Mouse (Mus musculus) urinary bladder, postnatal 14 days (tissue): Measurements from ENCODE around the gene Fdps.
"Not testable (repeated sequence)": the region's sequence is repeated elsewhere in the genome, so short reads cannot be mapped to it uniquely, and the experiment has no call there.

ENCODE experiments used
- DNase-seq: peaks from one replicate; pipeline ENCODE4 v3.0.0; 2021; ENCODE audit warnings: low spot score

The Fdps gene

GRCm38 (mm10) chr3:89102495-89103290 is 934 bp upstream of the Fdps start:
- no peak for DNase-seq

- DNase-seq, result no peak
Measured at GRCm38 (mm10) chr3:89101459-89101811, 324 bp downstream of the Fdps start.

DNA sequence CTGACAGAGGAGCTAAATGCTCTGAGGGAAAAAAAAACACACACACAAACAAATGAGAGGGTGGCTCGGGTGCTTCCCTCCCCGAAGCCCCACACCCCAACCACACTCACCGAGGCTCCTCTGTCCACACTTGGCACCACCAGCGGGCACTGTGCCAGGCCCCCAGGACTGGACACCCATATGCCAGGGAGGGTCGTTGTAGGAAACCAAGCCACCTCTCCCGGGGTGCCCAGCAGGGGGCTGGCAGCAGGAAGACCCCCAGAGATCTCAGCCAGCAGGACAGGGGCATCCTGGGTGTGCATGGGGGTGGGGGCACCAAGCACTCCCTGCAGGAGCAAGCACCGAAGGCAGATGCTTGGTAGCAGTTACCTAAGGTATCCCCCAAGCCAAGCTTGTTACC is 948 bp downstream of the Fdps start, which contains the start of gene Gm43738:
Gene Gm43738, minus strand, starts transcription at position 289 of the 400 bp plus-strand sequence.
- no peak for DNase-seq

DNA sequence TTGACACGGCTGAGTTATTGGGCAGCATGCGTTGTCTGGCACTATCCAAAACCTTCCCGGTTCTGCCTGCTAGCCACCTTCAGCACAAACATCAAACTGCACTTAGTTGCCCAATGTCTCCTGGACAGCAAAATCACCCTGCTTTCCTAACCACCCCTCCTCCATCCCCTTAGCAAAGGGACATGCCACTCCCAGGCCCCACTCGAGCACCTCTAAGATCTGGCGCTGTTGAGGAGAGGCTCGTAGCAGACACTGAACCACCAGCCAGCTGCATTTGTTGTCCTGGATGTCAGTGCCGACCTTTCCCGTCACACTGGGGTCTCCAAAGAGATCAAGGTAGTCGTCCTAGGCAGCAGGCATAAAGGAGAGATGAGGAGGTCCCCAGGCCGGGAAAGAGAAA is 7.7 kb downstream of the Fdps start:
- no peak for DNase-seq

GRCm38 (mm10) chr3:89093175-89093574 is 8.6 kb downstream of the Fdps start, which contains the start of gene Rusc1:
Gene Rusc1 (minus strand): TSS chr3:89093311.
- DNase-seq, result peak; percentile 84

DNA sequence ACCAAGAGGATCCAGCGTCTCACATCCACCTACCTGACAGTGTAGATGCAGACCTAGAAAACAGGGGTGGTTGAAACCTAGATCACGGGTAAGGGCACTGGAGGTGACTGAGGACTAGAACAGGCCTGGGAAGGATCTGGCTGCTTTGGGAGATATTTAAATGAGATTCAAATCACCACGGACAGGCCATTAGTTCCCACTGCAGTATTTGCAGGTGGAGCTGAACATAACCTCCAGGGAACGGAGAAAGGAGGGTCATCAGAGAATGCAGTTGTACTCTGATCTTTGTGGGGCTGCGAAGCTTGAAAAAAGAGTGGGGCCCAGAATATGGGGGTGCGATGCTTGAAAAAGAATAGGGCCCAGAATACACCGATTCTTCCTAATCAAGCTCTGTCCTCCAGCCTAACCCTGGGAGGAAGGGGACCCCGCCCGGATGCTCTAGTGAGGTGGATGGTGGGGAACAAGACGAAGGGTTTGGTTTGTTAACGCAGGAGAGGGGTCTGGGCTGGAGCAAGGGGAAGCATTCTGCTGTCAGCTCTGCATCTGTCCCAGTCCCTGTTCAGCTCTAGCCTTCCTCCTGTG is 9.2 kb downstream of the Fdps start:
- DNase-seq, result no peak

GRCm38 (mm10) chr3:89091811-89092508 is 9.8 kb downstream of the Fdps start:
- no peak for DNase-seq

DNA sequence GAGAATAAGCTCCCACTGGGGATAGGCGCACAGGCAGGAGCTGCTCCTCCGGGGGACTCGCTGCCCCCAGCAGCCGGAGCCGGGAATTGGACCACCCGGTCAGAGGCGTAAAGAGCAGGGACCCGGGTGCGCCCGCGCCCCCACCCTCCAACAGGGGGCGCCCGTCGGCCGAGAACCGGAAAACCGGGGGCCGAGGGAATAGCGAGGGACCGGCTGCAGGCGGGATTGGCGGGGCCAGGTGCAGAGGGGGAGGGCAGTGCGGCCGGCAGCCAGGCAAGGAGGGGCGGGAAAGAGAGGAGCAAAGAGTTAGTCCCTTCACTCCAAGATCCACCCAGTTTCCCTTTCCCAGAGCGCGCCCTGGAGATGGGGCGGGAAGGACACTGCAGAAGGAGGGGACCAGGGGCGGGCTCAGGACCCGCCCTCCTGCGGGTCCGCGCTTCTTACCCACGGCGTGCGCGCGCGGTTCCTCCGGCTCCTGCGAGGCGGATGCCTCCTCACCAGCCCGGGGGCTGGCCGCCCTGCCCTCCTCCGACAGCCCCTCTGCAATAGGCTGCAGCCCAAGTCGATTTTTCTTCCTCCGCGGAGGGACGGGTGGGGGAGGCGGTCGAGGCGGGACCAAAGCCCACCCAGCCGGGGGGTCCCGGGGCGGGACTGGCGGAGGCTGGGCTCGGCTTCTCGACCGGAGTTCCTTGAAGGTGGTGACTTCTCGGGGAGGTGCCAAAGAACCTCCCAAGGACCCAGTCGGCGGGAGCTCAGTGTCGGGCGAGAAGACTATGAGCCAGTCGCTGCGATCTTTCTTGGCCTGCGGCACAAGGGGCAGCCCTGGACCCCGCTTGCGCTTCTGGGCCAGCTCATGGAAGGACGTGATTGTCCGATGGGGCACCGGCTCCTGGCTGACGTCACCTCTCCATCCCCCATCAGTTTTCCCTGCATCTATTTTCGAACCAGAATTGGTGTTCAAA is 10.8 kb downstream of the Fdps start:
- peak; percentile 82 for DNase-seq

- peak; percentile 86 for DNase-seq
Measured at GRCm38 (mm10) chr3:89089882-89090591, 11.7 kb downstream of the Fdps start.

- no peak for DNase-seq
Measured at GRCm38 (mm10) chr3:89088974-89089373, 12.8 kb downstream of the Fdps start.

GRCm38 (mm10) chr3:89087338-89088110 is 14.2 kb downstream of the Fdps start:
- peak; percentile 90 for DNase-seq

GRCm38 (mm10) chr3:89084654-89085190 is 17.0 kb downstream of the Fdps start:
- DNase-seq, result no peak

DNA sequence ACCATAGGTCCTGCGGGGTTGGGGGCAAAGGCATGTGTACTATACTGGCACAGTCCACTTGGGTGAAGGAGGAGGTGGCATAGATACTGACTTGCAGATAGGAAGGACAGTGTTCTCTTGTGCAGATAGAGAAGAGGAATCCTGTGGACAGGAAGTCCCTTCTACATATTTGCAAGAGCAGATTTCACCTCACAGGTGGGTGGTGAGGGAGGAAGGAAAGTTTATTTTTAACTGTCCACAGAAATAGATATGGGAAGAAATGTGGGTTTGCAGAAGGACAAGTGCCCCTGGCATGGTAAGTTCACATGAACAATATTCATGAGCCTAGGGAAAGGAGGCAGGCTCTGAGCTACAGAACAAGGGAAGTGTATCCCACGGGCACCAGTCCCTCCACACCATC is 17.6 kb downstream of the Fdps start:
- no peak for DNase-seq

DNA sequence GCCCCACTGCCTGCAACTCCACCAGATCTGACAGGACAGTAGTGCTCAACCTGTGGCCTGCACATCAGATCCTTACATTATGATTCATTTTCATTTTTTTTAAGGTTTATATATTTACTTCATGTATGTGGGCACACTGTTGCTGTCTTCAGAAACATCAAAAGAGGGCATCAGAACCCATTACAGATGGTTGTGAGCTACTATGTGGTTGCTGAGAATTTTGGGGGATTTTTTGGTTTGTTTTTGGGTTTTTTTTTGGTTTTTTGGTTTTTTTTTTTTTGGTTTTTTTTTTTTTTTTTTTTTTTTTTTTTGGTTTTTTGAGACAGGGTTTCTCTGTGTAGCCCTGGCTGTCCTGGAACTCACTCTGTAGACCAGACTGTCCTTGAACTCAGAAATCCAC is 19.5 kb downstream of the Fdps start:
- not testable (repeated sequence) for DNase-seq

DNA sequence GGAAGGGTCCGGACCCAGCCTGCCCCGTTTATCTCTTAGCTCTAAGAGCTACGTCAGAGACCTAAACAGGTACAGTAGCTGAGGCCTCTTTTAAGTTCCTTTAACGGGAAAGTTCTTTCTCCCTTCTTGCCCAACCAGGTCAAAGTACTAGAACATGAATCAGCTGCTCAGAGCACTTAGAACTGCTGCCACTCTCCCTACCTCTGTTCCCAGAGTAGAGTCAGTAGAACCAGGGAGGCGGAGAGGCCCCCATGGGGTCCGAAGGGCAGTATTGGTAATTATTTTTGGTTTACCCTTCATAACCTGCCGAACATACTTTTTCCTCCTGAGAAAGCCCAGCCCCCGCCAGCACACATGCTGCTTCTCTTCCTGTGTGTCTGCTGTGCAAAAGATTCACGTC is 24.4 kb downstream of the Fdps start:
- DNase-seq, result no peak

DNA sequence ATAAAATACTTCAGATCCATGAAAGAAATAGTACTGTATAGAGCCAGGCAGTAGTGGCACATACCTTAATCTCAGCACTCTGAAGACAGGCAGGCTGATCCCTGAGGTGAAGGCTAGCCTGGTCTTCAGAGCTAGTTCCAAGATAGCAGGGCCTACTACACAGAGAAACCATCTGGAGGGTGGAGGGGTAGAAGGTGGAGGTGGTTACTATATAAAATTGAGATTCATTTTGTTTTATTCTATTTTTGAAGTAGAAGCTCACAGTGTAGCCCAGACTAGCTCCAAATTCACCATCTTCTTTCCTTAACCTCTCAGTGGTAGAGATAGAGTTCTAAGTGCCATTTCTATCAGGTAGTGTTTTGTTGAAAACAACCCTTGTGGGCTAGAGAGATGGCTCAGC is 34.5 kb downstream of the Fdps start:
- DNase-seq, result no peak

DNA sequence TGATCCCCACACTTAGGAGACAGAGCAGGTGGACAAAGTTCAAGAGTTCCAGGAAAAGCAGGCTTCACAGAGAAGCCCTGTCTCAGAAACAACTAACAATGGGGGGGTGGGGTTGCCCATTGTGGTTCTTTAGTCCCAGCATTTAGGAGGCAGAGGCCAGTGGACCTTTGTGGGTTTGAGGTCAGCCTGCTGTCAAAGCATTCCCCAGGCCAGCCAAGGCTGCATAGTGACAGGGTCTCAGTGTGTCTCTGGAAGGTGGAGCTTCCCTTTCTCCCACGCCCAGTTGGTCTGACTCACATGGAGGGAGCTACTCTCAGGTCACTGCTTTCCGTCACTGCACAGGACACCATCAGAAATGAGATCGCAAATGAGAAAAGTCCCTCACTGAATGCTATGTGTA is 40.1 kb downstream of the Fdps start:
- no peak for DNase-seq

DNA sequence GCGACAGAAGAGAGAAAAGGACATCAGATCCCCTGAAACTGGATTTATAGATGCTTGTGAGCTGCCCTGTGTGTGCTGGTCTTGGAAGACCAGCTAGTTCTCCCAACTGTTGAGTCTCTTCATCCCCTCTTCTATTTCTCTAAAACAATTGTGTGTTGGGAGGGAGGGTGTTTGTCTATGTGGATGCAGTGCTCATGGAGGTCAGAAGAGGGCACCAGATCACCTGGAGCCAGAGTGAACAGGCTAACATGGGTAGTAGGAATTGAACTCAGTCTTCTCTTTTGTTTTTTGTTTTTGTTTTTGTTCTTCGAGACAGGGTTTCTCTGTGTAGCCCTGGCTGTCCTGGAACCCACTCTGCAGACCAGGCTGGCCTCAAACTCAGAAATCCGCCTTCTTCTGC is 43.0 kb downstream of the Fdps start:
- DNase-seq, result peak; percentile 18

GRCm38 (mm10) chr3:89058361-89058760 is 43.4 kb downstream of the Fdps start:
- DNase-seq, result no peak
